Mouse (Mus musculus) liver, adult 2 months (tissue): ENCODE data around the gene Cela1. TPM values are rescaled to one million over a fixed set of nuclear protein-coding genes. Genes with fewer than 3 reads are reported as not detected.

Source experiments
- DNase-seq: peaks from one replicate; pipeline ENCODE4 v3.0.0-alpha.2; 2011; ENCODE audit warnings: low read depth, low spot score; ENCODE audit errors: extremely low read depth
- H3K27ac ChIP-seq: fragments of 200-500 bp; replicated peaks from 2 replicates; pipeline ENCODE4 v1.5.1; 2012; ENCODE audit warnings: low read depth, mild to moderate bottlenecking, control low read depth, inconsistent platforms, low read length; ENCODE audit not compliant: insufficient read depth
- H3K27me3 ChIP-seq: fragments of 200-500 bp; 2 replicates; pipeline ENCODE4 v1.6.1; 2012; ENCODE audit warnings: mild to moderate bottlenecking, moderate library complexity, low read length, inconsistent platforms; ENCODE audit not compliant: control insufficient read depth, insufficient read depth
- H3K36me3 ChIP-seq: fragments of 200-500 bp; 2 replicates; pipeline ENCODE4 v1.6.1; 2012; ENCODE audit warnings: low read length, inconsistent platforms; ENCODE audit not compliant: control insufficient read depth, insufficient read depth
- H3K4me1 ChIP-seq: fragments of 200-500 bp; 2 replicates; pipeline ENCODE4 v1.6.1; 2011; ENCODE audit warnings: low read length; ENCODE audit not compliant: control insufficient read depth, insufficient read depth
- H3K4me3 ChIP-seq: fragments of 200-500 bp; 2 replicates; pipeline ENCODE4 v1.5.1; 2011; ENCODE audit warnings: low read depth, mild to moderate bottlenecking, control low read depth, low read length, moderate library complexity; ENCODE audit not compliant: insufficient read depth
- H3K79me2 ChIP-seq: fragments of 200-500 bp; 2 replicates; pipeline ENCODE4 v1.6.1; 2012; ENCODE audit warnings: inconsistent platforms, mild to moderate bottlenecking, low read length, moderate library complexity; ENCODE audit not compliant: control insufficient read depth, insufficient read depth
- H3K9ac ChIP-seq: fragments of 200-500 bp; 2 replicates; pipeline ENCODE4 v1.6.1; 2012; ENCODE audit warnings: low read depth, mild to moderate bottlenecking, control low read depth, inconsistent platforms, low read length
- CTCF ChIP-seq: fragments of 200-500 bp; IDR thresholded peaks from 2 replicates; pipeline ENCODE4 v1.5.1; 2011; ENCODE audit warnings: low read depth, low read length, control low read depth
- POLR2A ChIP-seq: fragments of 200-500 bp; IDR thresholded peaks from 2 replicates; pipeline ENCODE4 v1.6.1; 2011; ENCODE audit warnings: low read length, control low read depth; ENCODE audit not compliant: insufficient read depth; ENCODE audit errors: extremely low read depth
- WGBS: fragments of 180-500 bp; shearing (Covaris S2); methylation state at CpG from one replicate; pipeline ENCODE4 v1.1.7; 2018; 5-methylcytosine and 5-hydroxymethylcytosine counted together
- polyA plus RNA-seq: library from polyadenylated mRNA; depleted of rRNA; stranded (reverse); fragments of >200 nt; gene quantifications from 2 replicates; pipeline ENCODE4 v1.2.3, GENCODE M21; 2012
- total RNA-seq: library from RNA; depleted of rRNA; stranded (reverse); fragments of >200 nt; gene quantifications from 2 replicates; pipeline ENCODE4 v1.2.3, GENCODE M21; 2014

Gene Cela1
- total and polyA plus RNA-seq, 2 experiments = 58.3 to 199 TPM

DNA sequence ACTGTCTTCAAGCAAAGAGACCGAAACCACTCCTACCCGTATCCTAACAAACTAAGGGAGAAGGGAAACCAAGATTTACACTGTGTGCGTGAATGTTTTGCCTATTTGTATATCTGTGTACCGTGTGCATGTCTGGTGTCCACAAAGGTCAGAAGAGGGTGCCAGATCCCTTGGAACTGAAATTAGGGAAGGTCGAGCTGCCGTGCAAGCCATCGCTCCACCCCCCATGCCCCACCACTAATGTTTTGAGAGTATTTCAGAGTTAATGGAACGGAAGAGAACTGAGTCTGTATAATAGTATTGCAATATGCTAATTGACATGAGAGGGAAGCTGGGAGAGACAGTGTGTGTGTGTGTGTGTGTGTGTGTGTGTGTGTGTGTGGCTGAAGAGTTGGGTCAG, 10.0 kb downstream of the Cela1 start:
- Histone ChIP-seq H3K79me2 (no peaks in the 10 kb centered on the region), H3K4me1 (peaks cover 31% of the 10 kb centered on the region), H3K9ac (no peak overlapping the region), H3K36me3 (no peaks in the 10 kb centered on the region), H3K27ac (peak overlapping the region; percentile 70), H3K4me3 (no peak overlapping the region), H3K27me3 (no peaks in the 10 kb centered on the region)
- TF ChIP-seq CTCF (no peak), POLR2A (no peak)
- 46% methylated on average over 8 of the region's 8 CpGs for WGBS
- peak; percentile 58 for DNase-seq

DNA sequence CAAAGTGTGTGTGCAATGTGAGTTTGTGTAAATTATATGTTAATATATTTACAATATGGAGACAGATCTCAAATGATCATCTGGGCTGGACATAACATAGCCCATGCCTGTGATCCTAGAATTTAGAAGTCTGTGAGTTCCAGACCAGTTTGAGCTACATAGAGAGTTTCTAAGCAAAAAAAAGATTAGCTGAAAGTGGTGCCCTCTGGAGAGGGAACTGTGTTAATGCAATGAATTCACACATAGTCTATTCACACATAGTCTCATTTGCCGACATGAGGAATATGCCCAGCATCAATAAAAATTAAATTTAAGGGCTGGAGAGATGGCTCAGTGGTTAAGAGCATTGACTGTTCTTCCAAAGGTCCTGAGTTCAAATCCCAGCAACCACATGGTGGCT, 11.2 kb downstream of the Cela1 start:
- TF ChIP-seq POLR2A = no peak
- TF ChIP-seq CTCF = no peak
- H3K79me2 ChIP-seq = no peaks in the 10 kb centered on the region
- H3K9ac ChIP-seq = no peak overlapping the region
- peaks cover 27% of the 10 kb centered on the region for H3K4me1 ChIP-seq
- no peaks in the 10 kb centered on the region for H3K36me3 ChIP-seq
- no peak overlapping the region for H3K4me3 ChIP-seq
- no peaks in the 10 kb centered on the region for H3K27me3 ChIP-seq
- WGBS = 77% methylated on average over 1 of the region's 1 CpGs
- no peak overlapping the region for H3K27ac ChIP-seq
- DNase-seq = no peak

DNA sequence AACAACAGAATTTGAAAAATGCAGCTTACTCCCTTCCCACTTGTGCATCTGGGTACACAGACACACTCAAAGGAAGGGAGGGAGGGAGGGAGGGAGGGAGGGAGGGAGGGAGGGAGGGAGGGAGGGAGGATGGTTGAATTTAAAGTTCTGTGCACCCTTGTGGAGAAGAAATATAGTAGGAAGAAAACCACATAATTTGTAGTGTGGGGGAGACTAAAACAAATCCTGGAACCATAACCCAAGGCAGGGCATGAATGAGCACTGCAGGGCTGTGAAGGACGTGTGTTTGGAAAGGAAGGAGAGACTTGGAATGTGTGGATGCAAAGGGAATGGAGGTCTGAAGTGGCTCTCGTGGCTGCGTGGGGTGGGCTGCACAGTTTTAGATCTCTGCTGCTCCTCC, 12.2 kb downstream of the Cela1 start:
- Histone ChIP-seq H3K4me1 (peaks cover 21% of the 10 kb centered on the region), H3K9ac (no peak overlapping the region), H3K27me3 (no peaks in the 10 kb centered on the region), H3K4me3 (no peak overlapping the region), H3K79me2 (no peaks in the 10 kb centered on the region), H3K36me3 (no peaks in the 10 kb centered on the region), H3K27ac (peak overlapping the region; percentile 70)
- 90% methylated on average over 3 of the region's 3 CpGs for WGBS
- no peak for DNase-seq
- TF ChIP-seq POLR2A (no peak), CTCF (no peak)

DNA sequence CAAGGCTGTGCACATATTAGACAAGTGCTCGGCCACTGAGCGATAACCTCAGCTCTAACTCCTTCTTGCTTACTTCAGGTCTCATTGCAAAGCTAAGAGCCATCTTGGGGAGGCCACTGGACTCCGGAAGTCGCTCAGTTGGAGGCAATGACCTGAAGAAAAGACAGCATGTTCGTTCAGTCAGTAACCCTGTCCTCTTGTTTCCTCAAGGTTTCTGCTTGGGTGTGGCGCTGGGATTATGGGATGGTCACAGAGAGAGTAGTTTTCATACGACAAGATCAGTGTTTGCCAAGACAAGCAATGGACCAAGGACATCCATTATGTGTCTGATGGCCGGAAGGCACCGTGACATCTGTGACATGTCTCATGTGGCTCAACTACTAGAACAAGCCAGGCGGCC, 13.2 kb downstream of the Cela1 start:
- Histone ChIP-seq H3K4me1 (peaks cover 14% of the 10 kb centered on the region; the same call in 1 of the 2 replicates), H3K27ac (peak overlapping the region; percentile 70), H3K36me3 (no peaks in the 10 kb centered on the region), H3K9ac (no peak overlapping the region), H3K79me2 (no peaks in the 10 kb centered on the region), H3K4me3 (no peak overlapping the region), H3K27me3 (no peaks in the 10 kb centered on the region)
- TF ChIP-seq CTCF (no peak), POLR2A (no peak)
- DNase-seq = no peak
- WGBS = 69% methylated on average over 10 of the region's 10 CpGs

DNA sequence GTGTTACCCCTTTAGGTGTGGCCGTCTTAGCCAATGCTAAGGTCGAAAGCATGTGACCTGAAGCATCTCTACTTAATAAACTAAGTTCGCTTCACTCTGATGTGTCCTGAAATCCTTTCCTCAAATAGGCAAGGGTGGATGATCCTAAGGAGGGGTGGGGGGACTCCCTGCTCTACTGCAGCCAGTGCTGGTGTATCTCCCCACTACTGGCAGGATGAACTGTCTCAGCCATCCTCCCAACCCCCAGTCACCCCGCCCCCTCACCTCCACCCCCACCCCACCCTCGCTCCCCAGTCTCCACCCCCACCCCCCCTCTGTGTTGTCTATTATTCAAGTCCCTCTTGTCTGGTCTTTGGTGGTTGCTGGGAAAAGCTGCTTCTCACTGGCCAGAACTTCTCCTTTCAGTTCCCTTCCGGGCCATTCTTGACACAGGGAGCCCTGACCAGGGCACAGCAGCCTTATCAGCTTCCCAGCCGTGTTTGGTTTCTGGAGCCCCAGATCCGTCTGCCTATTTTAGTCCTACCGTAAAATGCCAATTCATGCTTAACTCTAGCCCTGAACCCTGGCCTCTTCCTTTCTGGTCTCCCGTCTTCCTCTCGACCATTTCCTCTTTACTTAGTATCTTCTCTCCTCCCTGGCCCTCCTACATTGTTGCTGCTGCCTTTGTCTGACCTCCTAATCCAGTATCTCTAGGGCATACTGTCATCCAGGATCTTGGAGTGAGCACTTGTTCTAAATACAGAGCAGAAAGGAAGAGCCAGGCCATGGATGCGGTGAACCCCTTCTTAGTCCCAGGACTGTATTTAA, 13.9 kb downstream of the Cela1 start:
- H3K27ac ChIP-seq = peak overlapping the region; percentile 70
- no peaks in the 10 kb centered on the region for H3K36me3 ChIP-seq
- TF ChIP-seq POLR2A (no peak), CTCF (no peak)
- no peaks in the 10 kb centered on the region for H3K27me3 ChIP-seq
- peak; percentile 56 for DNase-seq
- no peaks in the 10 kb centered on the region for H3K79me2 ChIP-seq
- no peak overlapping the region for H3K9ac ChIP-seq
- 68% methylated on average over 12 of the region's 12 CpGs for WGBS
- peaks cover 12% of the 10 kb centered on the region; the same call in 1 of the 2 replicates for H3K4me1 ChIP-seq
- no peak overlapping the region for H3K4me3 ChIP-seq

DNA sequence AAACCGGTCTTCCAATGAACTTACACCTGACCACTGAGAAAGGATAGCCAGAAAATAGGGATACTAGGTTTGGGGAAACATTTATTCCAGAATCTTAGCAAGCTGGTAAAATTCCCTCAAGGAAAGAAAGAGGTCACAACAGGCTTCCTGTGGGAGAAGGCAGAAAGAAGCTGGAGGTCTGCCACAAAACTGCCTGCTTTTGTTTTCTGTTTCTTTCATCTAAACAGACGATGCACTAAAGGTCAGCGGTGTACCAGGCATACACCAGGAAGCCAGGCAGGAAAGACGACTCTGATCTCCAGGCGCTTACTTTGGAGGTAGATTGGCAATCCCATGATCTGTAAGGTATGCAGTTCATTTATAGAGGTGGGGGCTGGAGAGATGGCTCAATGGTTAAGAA, 16.9 kb downstream of the Cela1 start:
- Histone ChIP-seq H3K9ac (no peak overlapping the region), H3K36me3 (no peaks in the 10 kb centered on the region), H3K4me1 (peaks cover 7% of the 10 kb centered on the region; the same call in 1 of the 2 replicates), H3K4me3 (no peak overlapping the region), H3K27ac (no peak overlapping the region), H3K79me2 (no peaks in the 10 kb centered on the region), H3K27me3 (no peaks in the 10 kb centered on the region)
- WGBS = 73% methylated on average over 5 of the region's 5 CpGs
- DNase-seq = no peak
- TF ChIP-seq CTCF = no peak
- TF ChIP-seq POLR2A = no peak
